In genomic region chr13:58359304-58359653, GRCm38 (mm10) we compare ENCODE assay signal across 8 mouse cellular contexts. TPM values are rescaled to one million over a fixed set of nuclear protein-coding genes. Genes with fewer than 3 reads are reported as not detected.
DNase-seq lines count a peak whose midpoint lies in the region; ATAC-seq lines count a peak whose summit lies in the region.

No protein-coding gene starts in this region.

- no peaks in the 10 kb centered on the region for H3K9me3 ChIP-seq in lung, embryonic 15.5 days
- 0 out of 2 replicates have a peak, but pooled peaks cover 2% of the 10 kb centered on the region for H3K9me3 ChIP-seq in erythroblast, embryonic 14.5 days (ENCODE audit: control insufficient read depth, low read length)
- H3K9me3 ChIP-seq in limb, embryonic 12.5 days, result 0 out of 2 replicates have a peak, but pooled peaks cover 3% of the 10 kb centered on the region
- H3K9me3 ChIP-seq in neural tube, embryonic 15.5 days (replicated peaks), result no peaks in the 10 kb centered on the region

- no peaks in the 10 kb centered on the region; the same call in 1 of the 2 replicates for H3K4me1 ChIP-seq in lung, embryonic 15.5 days
- H3K4me1 ChIP-seq in erythroblast, embryonic 14.5 days (ENCODE audit: control insufficient read depth), result peaks cover 11% of the 10 kb centered on the region
- no peaks in the 10 kb centered on the region for H3K4me1 ChIP-seq in limb, embryonic 12.5 days (replicated peaks)
- H3K4me1 ChIP-seq in neural tube, embryonic 15.5 days, result peaks cover 3% of the 10 kb centered on the region; the same call in 1 of the 2 replicates

- 0 out of 2 replicates have a peak overlapping the region, but pooled peaks have one; percentile 58 for H3K27ac ChIP-seq in lung, embryonic 15.5 days
- H3K27ac ChIP-seq in limb, embryonic 12.5 days, result 0 out of 2 replicates have a peak overlapping the region, but pooled peaks have one; percentile 50
- peak overlapping the region; percentile 61; the same call in 1 of the 2 replicates for H3K27ac ChIP-seq in neural tube, embryonic 15.5 days (replicated peaks)

- no peak for DNase-seq in lung, postnatal 10 days
- no peak for DNase-seq in layer of hippocampus, adult 8-10 months (ENCODE audit: low spot score in 2 of 2)
- DNase-seq in gastrocnemius, adult 18-20 months (ENCODE audit: low spot score), result no peak
- DNase-seq in frontal cortex, postnatal 36 days (ENCODE audit: low spot score in 2 of 2), result no peak

- H3K9ac ChIP-seq in lung, embryonic 15.5 days, result no peak overlapping the region
- peak overlapping the region; percentile 71; the same call in 1 of the 2 replicates for H3K9ac ChIP-seq in limb, embryonic 12.5 days (replicated peaks)
- peak overlapping the region; percentile 20; the same call in 1 of the 2 replicates for H3K9ac ChIP-seq in neural tube, embryonic 15.5 days (replicated peaks)

- ATAC-seq in lung, embryonic 15.5 days (ENCODE audit: borderline replicate concordance, extremely low read depth, low FRiP score, low TSS enrichment), result peak; percentile 70
- ATAC-seq in limb, embryonic 12.5 days (ENCODE audit: insufficient number of reproducible peaks, insufficient read depth, low FRiP score, low TSS enrichment, low read depth), result peak; percentile 87
- no peak for ATAC-seq in neural tube, embryonic 15.5 days (ENCODE audit: low FRiP score)

- H3K4me2 ChIP-seq in lung, embryonic 15.5 days, result peak overlapping the region; percentile 99
- peak overlapping the region; percentile 98 for H3K4me2 ChIP-seq in limb, embryonic 12.5 days
- H3K4me2 ChIP-seq in neural tube, embryonic 15.5 days, result peak overlapping the region; percentile 96

- 5% methylated on average over 7 of the region's 7 CpGs for WGBS in lung, embryonic 15.5 days
- WGBS in limb, embryonic 12.5 days, result 3% methylated on average over 7 of the region's 7 CpGs
- 5% methylated on average over 7 of the region's 7 CpGs for WGBS in neural tube, embryonic 15.5 days

- no peaks in the 10 kb centered on the region for H3K27me3 ChIP-seq in lung, embryonic 15.5 days
- H3K27me3 ChIP-seq in erythroblast, embryonic 14.5 days (ENCODE audit: control insufficient read depth), result peaks cover 11% of the 10 kb centered on the region
- no peaks in the 10 kb centered on the region for H3K27me3 ChIP-seq in limb, embryonic 12.5 days
- no peaks in the 10 kb centered on the region for H3K27me3 ChIP-seq in neural tube, embryonic 15.5 days (replicated peaks)

- H3K4me3 ChIP-seq in lung, embryonic 15.5 days, result peak overlapping the region; percentile 59
- H3K4me3 ChIP-seq in erythroblast, embryonic 14.5 days (replicated peaks), result peak overlapping the region; percentile 67
- H3K4me3 ChIP-seq in limb, embryonic 12.5 days (replicated peaks), result peak overlapping the region; percentile 76
- H3K4me3 ChIP-seq in neural tube, embryonic 15.5 days (replicated peaks), result peak overlapping the region; percentile 73

- H3K36me3 ChIP-seq in lung, embryonic 15.5 days, result no peaks in the 10 kb centered on the region
- no peaks in the 10 kb centered on the region for H3K36me3 ChIP-seq in erythroblast, embryonic 14.5 days (ENCODE audit: control insufficient read depth)
- no peaks in the 10 kb centered on the region for H3K36me3 ChIP-seq in limb, embryonic 12.5 days
- no peaks in the 10 kb centered on the region for H3K36me3 ChIP-seq in neural tube, embryonic 15.5 days

RNA-seq across cellular contexts. Expression of gene Kif27, which starts 0.4 kb away (rescaled TPM):
- polyA plus RNA-seq in lung, embryonic 15.5 days (2015; fragmentation: Nextera tagmentation; extraction: Ambion mirVana), result 0.75 and 0.91 TPM in 2 replicates
- polyA plus RNA-seq in erythroblast, embryonic 14.5 days (2012), result 0.01 TPM in 1 of 2 replicates, not detected in the other
- polyA plus RNA-seq in limb, embryonic 12.5 days (2016; fragmentation: Nextera tagmentation; extraction: Ambion mirVana), result 0.84 and 0.97 TPM in 2 replicates
- 1.3 and 2.0 TPM in 2 replicates for polyA plus RNA-seq in neural tube, embryonic 15.5 days (2015; fragmentation: Nextera tagmentation; extraction: Ambion mirVana)
- total RNA-seq in layer of hippocampus, adult 8-10 months (2022), result 1 to 10 TPM; 2.9 to 4.5 (median 4.1) TPM
- not detected for total RNA-seq in gastrocnemius, adult 18-20 months (2021)

RNA-seq across cellular contexts. Expression of gene 2210016F16Rik, which starts 25.7 kb away (rescaled TPM):
- polyA plus RNA-seq in lung, embryonic 15.5 days (2015; fragmentation: Nextera tagmentation; extraction: Ambion mirVana), result 33.2 and 35.7 TPM in 2 replicates
- polyA plus RNA-seq in erythroblast, embryonic 14.5 days (2012), result 1.3 TPM in 2 replicates
- polyA plus RNA-seq in limb, embryonic 12.5 days (2016; fragmentation: Nextera tagmentation; extraction: Ambion mirVana), result 22.1 TPM in 2 replicates
- 23.4 and 24.1 TPM in 2 replicates for polyA plus RNA-seq in neural tube, embryonic 15.5 days (2015; fragmentation: Nextera tagmentation; extraction: Ambion mirVana)
- 1 to 10 TPM; 6.8 to 9.5 (median 7.6) TPM for total RNA-seq in layer of hippocampus, adult 8-10 months (2022)
- 1 to 10 TPM; 6.2 to 6.7 TPM for total RNA-seq in gastrocnemius, adult 18-20 months (2021)

RNA-seq across cellular contexts. Expression of gene Rmi1, which starts 42.8 kb away (rescaled TPM):
- 26.3 and 29.7 TPM in 2 replicates for polyA plus RNA-seq in lung, embryonic 15.5 days (2015; fragmentation: Nextera tagmentation; extraction: Ambion mirVana)
- polyA plus RNA-seq in erythroblast, embryonic 14.5 days (2012), result 0.43 and 0.69 TPM in 2 replicates
- polyA plus RNA-seq in limb, embryonic 12.5 days (2016; fragmentation: Nextera tagmentation; extraction: Ambion mirVana), result 31.2 and 33.0 TPM in 2 replicates
- polyA plus RNA-seq in neural tube, embryonic 15.5 days (2015; fragmentation: Nextera tagmentation; extraction: Ambion mirVana), result 23.9 and 25.2 TPM in 2 replicates
- 10 to 100 TPM; 17.0 to 20.7 (median 18.1) TPM for total RNA-seq in layer of hippocampus, adult 8-10 months (2022)
- 1 to 10 TPM; 5.3 to 6.7 TPM for total RNA-seq in gastrocnemius, adult 18-20 months (2021)

RNA-seq across cellular contexts. Expression of gene Hnrnpk, which starts 43.9 kb away (rescaled TPM):
- 1,649 and 1,683 TPM in 2 replicates for polyA plus RNA-seq in lung, embryonic 15.5 days (2015; fragmentation: Nextera tagmentation; extraction: Ambion mirVana)
- polyA plus RNA-seq in erythroblast, embryonic 14.5 days (2012), result 23.2 and 24.0 TPM in 2 replicates
- polyA plus RNA-seq in limb, embryonic 12.5 days (2016; fragmentation: Nextera tagmentation; extraction: Ambion mirVana), result 2,059 and 2,098 TPM in 2 replicates
- polyA plus RNA-seq in neural tube, embryonic 15.5 days (2015; fragmentation: Nextera tagmentation; extraction: Ambion mirVana), result 1,138 and 1,207 TPM in 2 replicates
- total RNA-seq in layer of hippocampus, adult 8-10 months (2022), result 100 to 1,000 TPM; 676 to 762 (median 708) TPM
- total RNA-seq in gastrocnemius, adult 18-20 months (2021), result 100 to 1,000 TPM; 255 to 260 TPM

Comparison
In these comparisons a context has a peak if more than half of its experiments do, and no peak if none do; other contexts are left out.
1. RNA of gene 2210016F16Rik, which starts 25.7 kb away (polyA plus RNA-seq): 33.2 to 35.7 TPM in lung, embryonic 15.5 days, 23.4 to 24.1 TPM in neural tube, embryonic 15.5 days and 22.1 TPM in limb, embryonic 12.5 days; 1.3 TPM in erythroblast, embryonic 14.5 days; every median in the first group is over 10 times any median in the second.
2. RNA of gene Rmi1, which starts 42.8 kb away (polyA plus RNA-seq): 31.2 to 33.0 TPM in limb, embryonic 12.5 days, 26.3 to 29.7 TPM in lung, embryonic 15.5 days and 23.9 to 25.2 TPM in neural tube, embryonic 15.5 days; 0.43 to 0.69 TPM in erythroblast, embryonic 14.5 days; every median in the first group is over 10 times any median in the second.
3. Peak in every context shown above with its lines, with median percentiles within 50 percentile points of each other: H3K27ac ChIP-seq, H3K4me2 ChIP-seq and H3K4me3 ChIP-seq.